In the genomic region with DNA sequence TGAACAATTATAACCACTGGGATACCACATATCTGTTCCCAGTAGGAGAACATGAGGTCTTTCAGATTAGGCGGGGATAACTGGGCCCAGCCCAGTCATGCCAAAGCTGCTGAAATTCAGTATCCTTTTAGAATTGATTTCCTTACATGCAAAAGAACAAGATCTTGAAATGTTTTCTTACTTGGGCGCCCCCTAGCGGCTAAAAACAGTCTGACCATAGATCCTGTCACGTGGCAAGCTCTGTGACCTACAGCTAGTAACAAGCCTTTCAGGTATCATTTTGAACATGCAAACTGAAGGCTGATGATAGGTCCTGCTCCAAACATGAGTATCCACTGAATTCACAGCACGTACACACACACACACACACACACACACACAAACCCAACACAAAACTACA, we compare ENCODE assay signal across 9 mouse cellular contexts. TPM values are rescaled to one million over a fixed set of nuclear protein-coding genes. Genes with fewer than 3 reads are reported as not detected.
DNase-seq lines count a peak whose midpoint lies in the region; ATAC-seq and TF ChIP-seq lines count a peak whose summit lies in the region.
"Had no signal": no experiment of that assay in that cellular context is flagged by ENCODE, and none has a peak within 500 bp of the region (broad histone marks: within the 10 kb centered on the region; RNA-seq: fewer than 3 reads in every experiment).

No protein-coding gene starts in this region.

- TF ChIP-seq POLR2A in MEL (IDR thresholded peaks at IDR 0.05; ENCODE audit: control insufficient read depth in 1 of 2, insufficient read depth in 1 of 2, low read depth in 1 of 2, low read length in 2 of 2, poor library complexity in 1 of 2) = no peak

- H3K4me3 ChIP-seq in forebrain, embryonic 14.5 days (ENCODE audit: low read depth, low read length) = no peak overlapping the region
- H3K4me3 ChIP-seq in forebrain, embryonic 15.5 days = no peak overlapping the region
- H3K4me3 ChIP-seq in MEL (ENCODE audit: control insufficient read depth in 1 of 2, insufficient read depth in 1 of 2, low read depth in 2 of 2, low read length in 2 of 2) = no peak overlapping the region
- H3K4me3 ChIP-seq in midbrain, postnatal 0 days (ENCODE audit: low read depth, low read length) = no peak overlapping the region
- H3K4me3 ChIP-seq in stomach, postnatal 0 days (ENCODE audit: low read depth, low read length) = no peak overlapping the region
- H3K4me3 ChIP-seq: limb, embryonic 15.5 days had no signal

- no peaks in the 10 kb centered on the region for H3K4me1 ChIP-seq in forebrain, embryonic 14.5 days (ENCODE audit: control insufficient read depth, insufficient read depth, low read length)
- H3K4me1 ChIP-seq in forebrain, embryonic 15.5 days = peaks cover 18% of the 10 kb centered on the region
- peaks cover 0 to 18% of the 10 kb centered on the region in 2 experiments; a peak in 2 of 4 replicates for H3K4me1 ChIP-seq in MEL (ENCODE audit: control insufficient read depth in 1 of 2, insufficient read depth in 2 of 2, low read length in 2 of 2)
- no peaks in the 10 kb centered on the region for H3K4me1 ChIP-seq in midbrain, postnatal 0 days (ENCODE audit: insufficient read depth, low read length)
- no peaks in the 10 kb centered on the region for H3K4me1 ChIP-seq in stomach, postnatal 0 days (replicated peaks; ENCODE audit: control insufficient read depth, insufficient read depth)
- H3K4me1 ChIP-seq: limb, embryonic 15.5 days had no signal

- H3K36me3 ChIP-seq in forebrain, embryonic 14.5 days (ENCODE audit: control insufficient read depth, insufficient read depth, low read length) = 0 out of 2 replicates have a peak, but pooled peaks cover 5% of the 10 kb centered on the region
- peaks cover 8% of the 10 kb centered on the region; the same call in 1 of the 2 replicates for H3K36me3 ChIP-seq in forebrain, embryonic 15.5 days
- H3K36me3 ChIP-seq in MEL (ENCODE audit: control insufficient read depth in 1 of 2, insufficient read depth in 2 of 2, low read length in 2 of 2) = peaks cover 0 to 3% of the 10 kb centered on the region in 2 experiments; a peak in 2 of 4 replicates
- peaks cover 6% of the 10 kb centered on the region; the same call in 1 of the 2 replicates for H3K36me3 ChIP-seq in midbrain, postnatal 0 days (ENCODE audit: insufficient read depth, low read length)
- no peaks in the 10 kb centered on the region for H3K36me3 ChIP-seq in stomach, postnatal 0 days (ENCODE audit: control insufficient read depth, insufficient read depth, low read length)
- H3K36me3 ChIP-seq: limb, embryonic 15.5 days had no signal

- no peak overlapping the region for H3K27ac ChIP-seq in forebrain, embryonic 14.5 days (ENCODE audit: low read depth, low read length)
- no peak overlapping the region for H3K27ac ChIP-seq in forebrain, embryonic 15.5 days (replicated peaks)
- H3K27ac ChIP-seq in MEL (ENCODE audit: control insufficient read depth, low read depth, low read length) = no peak overlapping the region
- H3K27ac ChIP-seq in midbrain, postnatal 0 days (ENCODE audit: low read depth, low read length) = no peak overlapping the region
- H3K27ac ChIP-seq in stomach, postnatal 0 days (replicated peaks) = no peak overlapping the region
- H3K27ac ChIP-seq: limb, embryonic 15.5 days had no signal

- intact Hi-C loops in gastrocnemius, postnatal 36 days (cut with DNase I) = loop anchor here (2.0 kb wide), 1 partner anchor 223 kb away; no protein-coding TSS in a partner anchor

- WGBS in forebrain, embryonic 14.5 days = 25% methylated on average over 5 of the region's 5 CpGs
- WGBS in forebrain, embryonic 15.5 days = 9% methylated on average over 5 of the region's 5 CpGs
- 13% methylated on average over 5 of the region's 5 CpGs for WGBS in midbrain, postnatal 0 days
- WGBS in stomach, postnatal 0 days = 13% methylated on average over 5 of the region's 5 CpGs

- TF ChIP-seq CTCF in MEL (IDR thresholded peaks at IDR 0.05 in 2 of 3, conservative IDR thresholded peaks at IDR 0.05 in 1 of 3; ENCODE audit: control insufficient read depth in 1 of 3, insufficient read depth in 1 of 3, low read depth in 2 of 3, low read length in 3 of 3, poor library complexity in 1 of 3, severe bottlenecking in 1 of 3) = peak; percentile 68 to 93 (median 78)
- TF ChIP-seq CTCF in midbrain, postnatal 0 days (IDR thresholded peaks at IDR 0.05) = peak; percentile 76
- TF ChIP-seq CTCF in stomach, postnatal 0 days (IDR thresholded peaks at IDR 0.05; ENCODE audit: low read depth) = peak; percentile 76

- peaks cover 4% of the 10 kb centered on the region; the same call in 1 of the 2 replicates for H3K79me2 ChIP-seq in MEL (ENCODE audit: control insufficient read depth, insufficient read depth, low read length, poor library complexity)

- no peaks in the 10 kb centered on the region for H3K9me3 ChIP-seq in forebrain, embryonic 14.5 days (replicated peaks; ENCODE audit: control insufficient read depth, low read length)
- H3K9me3 ChIP-seq in forebrain, embryonic 15.5 days = no peaks in the 10 kb centered on the region
- no peaks in the 10 kb centered on the region for H3K9me3 ChIP-seq in MEL (replicated peaks; ENCODE audit: insufficient read depth, low read length)
- no peaks in the 10 kb centered on the region for H3K9me3 ChIP-seq in midbrain, postnatal 0 days (ENCODE audit: low read length)
- H3K9me3 ChIP-seq in stomach, postnatal 0 days (ENCODE audit: control insufficient read depth, low read length) = no peaks in the 10 kb centered on the region
- H3K9me3 ChIP-seq: limb, embryonic 15.5 days had no signal

- peak; percentile 83 for TF ChIP-seq RAD21 in MEL (IDR thresholded peaks at IDR 0.05; ENCODE audit: low read depth, low read length)

- no peak for TF ChIP-seq EP300 in MEL (IDR thresholded peaks at IDR 0.05; ENCODE audit: low read depth in 1 of 2, low read length in 2 of 2)
- TF ChIP-seq EP300 in stomach, postnatal 0 days (optimal IDR thresholded peaks at IDR 0.05) = no peak

- no peak overlapping the region for H3K4me2 ChIP-seq in forebrain, embryonic 14.5 days (ENCODE audit: low read length)
- H3K4me2 ChIP-seq in forebrain, embryonic 15.5 days (replicated peaks) = no peak overlapping the region
- H3K4me2 ChIP-seq in midbrain, postnatal 0 days (ENCODE audit: low read depth, low read length, poor library complexity, severe bottlenecking) = no peak overlapping the region
- H3K4me2 ChIP-seq in stomach, postnatal 0 days (replicated peaks; ENCODE audit: low read depth) = no peak overlapping the region
- H3K4me2 ChIP-seq: limb, embryonic 15.5 days had no signal

- no peak overlapping the region for H3K9ac ChIP-seq in forebrain, embryonic 14.5 days (ENCODE audit: low read length)
- no peak overlapping the region for H3K9ac ChIP-seq in forebrain, embryonic 15.5 days (replicated peaks)
- H3K9ac ChIP-seq in MEL (ENCODE audit: control insufficient read depth, low read depth, low read length, poor library complexity, severe bottlenecking) = no peak overlapping the region
- H3K9ac ChIP-seq in midbrain, postnatal 0 days (replicated peaks; ENCODE audit: low read length, poor library complexity, severe bottlenecking) = no peak overlapping the region
- no peak overlapping the region for H3K9ac ChIP-seq in stomach, postnatal 0 days (ENCODE audit: low read length)
- H3K9ac ChIP-seq: limb, embryonic 15.5 days had no signal

- H3K27me3 ChIP-seq in forebrain, embryonic 14.5 days (replicated peaks; ENCODE audit: control insufficient read depth, insufficient read depth, low read length) = no peaks in the 10 kb centered on the region
- no peaks in the 10 kb centered on the region for H3K27me3 ChIP-seq in forebrain, embryonic 15.5 days
- H3K27me3 ChIP-seq in MEL (ENCODE audit: control insufficient read depth in 1 of 2, insufficient read depth in 2 of 2, low read length in 2 of 2) = no peaks in the 10 kb centered on the region
- no peaks in the 10 kb centered on the region for H3K27me3 ChIP-seq in midbrain, postnatal 0 days (ENCODE audit: insufficient read depth, low read length)
- no peaks in the 10 kb centered on the region for H3K27me3 ChIP-seq in stomach, postnatal 0 days (ENCODE audit: control insufficient read depth, insufficient read depth, low read length)

- peak; percentile 80 for DNase-seq in forebrain, embryonic 14.5 days (ENCODE audit: low spot score)
- peak; percentile 92 for DNase-seq in MEL (ENCODE audit: low read depth, low spot score)
- peak; percentile 88 for DNase-seq in cerebellum, adult 9-10 months
- peak; percentile 58 to 62 for DNase-seq in gastrocnemius, postnatal 36 days
- peak; percentile 53 to 67 for DNase-seq in layer of hippocampus, postnatal 14 days (ENCODE audit: low spot score in 2 of 2)
- DNase-seq in midbrain, postnatal 0 days (ENCODE audit: low spot score) = peak; percentile 76
- DNase-seq in stomach, postnatal 0 days (ENCODE audit: low spot score) = peak; percentile 78

- no peak for ATAC-seq in forebrain, embryonic 14.5 days
- ATAC-seq in forebrain, embryonic 15.5 days (replicated peaks) = no peak
- no peak for ATAC-seq in midbrain, postnatal 0 days (ENCODE audit: low FRiP score)
- no peak for ATAC-seq in stomach, postnatal 0 days (ENCODE audit: low FRiP score, low TSS enrichment)

RNA-seq across cellular contexts. Expression of gene Syp, which starts 7.1 kb away (rescaled TPM):
- 69.2 and 96.1 TPM in 2 replicates for polyA plus RNA-seq in forebrain, embryonic 14.5 days (2014; fragmentation: Nextera tagmentation; extraction: Ambion mirVana)
- 109 and 120 TPM in 2 replicates for polyA plus RNA-seq in forebrain, embryonic 15.5 days (2015; fragmentation: Nextera tagmentation; extraction: Ambion mirVana)
- total RNA-seq in MEL (2012; rRNA removed) = 0.54 and 0.56 TPM in 2 replicates
- polyA plus RNA-seq in MEL (2012; ENCODE audit: insufficient read depth in 1 of 2, insufficient read length in 2 of 2, low read depth in 1 of 2, low replicate concordance in 2 of 2, missing spikeins in 1 of 2) = 1 to 10 TPM in 1 of 2 experiments, not detected in 1; 2.3 TPM
- total RNA-seq in gastrocnemius, postnatal 36 days (2021) = 1 to 10 TPM; 1.1 TPM
- 1,000 to 10,000 TPM; 1,862 to 1,901 TPM for total RNA-seq in layer of hippocampus, postnatal 14 days (2021)
- total RNA-seq in midbrain, postnatal 0 days (2014; rRNA removed) = 431 and 492 TPM in 2 replicates
- 329 and 360 TPM in 2 replicates for polyA plus RNA-seq in midbrain, postnatal 0 days (2015; fragmentation: Nextera tagmentation; extraction: Ambion mirVana)
- polyA plus RNA-seq in stomach, postnatal 0 days (2015; fragmentation: Nextera tagmentation; extraction: Ambion mirVana) = 6.5 and 6.8 TPM in 2 replicates

RNA-seq across cellular contexts. Expression of gene Prickle3, which starts 11.7 kb away (rescaled TPM):
- polyA plus RNA-seq in forebrain, embryonic 14.5 days (2014; fragmentation: Nextera tagmentation; extraction: Ambion mirVana) = 0.94 and 1.6 TPM in 2 replicates
- polyA plus RNA-seq in forebrain, embryonic 15.5 days (2015; fragmentation: Nextera tagmentation; extraction: Ambion mirVana) = 1.3 and 1.9 TPM in 2 replicates
- 1.2 TPM in 2 replicates for total RNA-seq in MEL (2012; rRNA removed)
- polyA plus RNA-seq in MEL (2012; ENCODE audit: insufficient read depth in 1 of 2, insufficient read length in 2 of 2, low read depth in 1 of 2, low replicate concordance in 2 of 2, missing spikeins in 1 of 2) = 1 to 10 TPM in 1 of 2 experiments, not detected in 1; 3.3 TPM
- 10 to 100 TPM; 23.1 to 24.9 TPM for total RNA-seq in gastrocnemius, postnatal 36 days (2021)
- 1 to 10 TPM; 1.5 to 1.6 TPM for total RNA-seq in layer of hippocampus, postnatal 14 days (2021)
- total RNA-seq in midbrain, postnatal 0 days (2014; rRNA removed) = 0.99 and 1.6 TPM in 2 replicates
- 1.1 and 1.3 TPM in 2 replicates for polyA plus RNA-seq in midbrain, postnatal 0 days (2015; fragmentation: Nextera tagmentation; extraction: Ambion mirVana)
- 8.5 and 9.7 TPM in 2 replicates for polyA plus RNA-seq in stomach, postnatal 0 days (2015; fragmentation: Nextera tagmentation; extraction: Ambion mirVana)

RNA-seq across cellular contexts. Expression of gene Plp2, which starts 25.8 kb away (rescaled TPM):
- polyA plus RNA-seq in forebrain, embryonic 14.5 days (2014; fragmentation: Nextera tagmentation; extraction: Ambion mirVana) = 38.4 and 51.5 TPM in 2 replicates
- 36.8 and 40.0 TPM in 2 replicates for polyA plus RNA-seq in forebrain, embryonic 15.5 days (2015; fragmentation: Nextera tagmentation; extraction: Ambion mirVana)
- 95.7 and 148 TPM in 2 replicates for total RNA-seq in MEL (2012; rRNA removed)
- polyA plus RNA-seq in MEL (2012; ENCODE audit: insufficient read depth in 1 of 2, insufficient read length in 2 of 2, low read depth in 1 of 2, low replicate concordance in 2 of 2, missing spikeins in 1 of 2) = 100 to 1,000 TPM; 163 to 407 TPM
- total RNA-seq in gastrocnemius, postnatal 36 days (2021) = 10 to 100 TPM; 28.0 to 43.2 TPM
- total RNA-seq in layer of hippocampus, postnatal 14 days (2021) = 1 to 10 TPM; 7.0 to 9.6 TPM
- 9.1 and 16.4 TPM in 2 replicates for total RNA-seq in midbrain, postnatal 0 days (2014; rRNA removed)
- 18.9 and 20.0 TPM in 2 replicates for polyA plus RNA-seq in midbrain, postnatal 0 days (2015; fragmentation: Nextera tagmentation; extraction: Ambion mirVana)
- polyA plus RNA-seq in stomach, postnatal 0 days (2015; fragmentation: Nextera tagmentation; extraction: Ambion mirVana) = 262 and 271 TPM in 2 replicates

RNA-seq across cellular contexts. Expression of gene Magix, which starts 35.7 kb away (rescaled TPM):
- polyA plus RNA-seq in forebrain, embryonic 14.5 days (2014; fragmentation: Nextera tagmentation; extraction: Ambion mirVana) = 0.13 TPM in 1 of 2 replicates, not detected in the other
- 0.11 and 0.13 TPM in 2 replicates for polyA plus RNA-seq in forebrain, embryonic 15.5 days (2015; fragmentation: Nextera tagmentation; extraction: Ambion mirVana)
- 0.15 and 0.20 TPM in 2 replicates for total RNA-seq in MEL (2012; rRNA removed)
- polyA plus RNA-seq in MEL (2012; ENCODE audit: insufficient read depth in 1 of 2, insufficient read length in 2 of 2, low read depth in 1 of 2, low replicate concordance in 2 of 2, missing spikeins in 1 of 2) = under 1 TPM in 1 of 2 experiments, not detected in 1; 0.33 TPM
- 10 to 100 TPM; 18.8 to 20.6 TPM for total RNA-seq in gastrocnemius, postnatal 36 days (2021)
- total RNA-seq in layer of hippocampus, postnatal 14 days (2021) = under 1 TPM; 0.25 to 0.31 TPM
- total RNA-seq in midbrain, postnatal 0 days (2014; rRNA removed) = not detected in 2 replicates
- polyA plus RNA-seq in midbrain, postnatal 0 days (2015; fragmentation: Nextera tagmentation; extraction: Ambion mirVana) = 0.07 and 0.13 TPM in 2 replicates
- polyA plus RNA-seq in stomach, postnatal 0 days (2015; fragmentation: Nextera tagmentation; extraction: Ambion mirVana) = 0.95 and 1.3 TPM in 2 replicates

RNA-seq across cellular contexts. Expression of gene Cacna1f, which starts 38.5 kb away (rescaled TPM):
- polyA plus RNA-seq in forebrain, embryonic 14.5 days (2014; fragmentation: Nextera tagmentation; extraction: Ambion mirVana) = not detected in 2 replicates
- 0.05 and 0.19 TPM in 2 replicates for polyA plus RNA-seq in forebrain, embryonic 15.5 days (2015; fragmentation: Nextera tagmentation; extraction: Ambion mirVana)
- 0.03 TPM in 1 of 2 replicates, not detected in the other for total RNA-seq in MEL (2012; rRNA removed)
- polyA plus RNA-seq in MEL (2012; ENCODE audit: insufficient read depth in 1 of 2, insufficient read length in 2 of 2, low read depth in 1 of 2, low replicate concordance in 2 of 2, missing spikeins in 1 of 2) = under 1 TPM in 1 of 2 experiments, not detected in 1; 0.17 TPM
- total RNA-seq in gastrocnemius, postnatal 36 days (2021) = not detected
- under 1 TPM in 1 of 2 experiments, not detected in 1; 0.21 TPM for total RNA-seq in layer of hippocampus, postnatal 14 days (2021)
- 0.05 and 1.0 TPM in 2 replicates for total RNA-seq in midbrain, postnatal 0 days (2014; rRNA removed)
- polyA plus RNA-seq in midbrain, postnatal 0 days (2015; fragmentation: Nextera tagmentation; extraction: Ambion mirVana) = 0.16 and 0.20 TPM in 2 replicates
- not detected in 2 replicates for polyA plus RNA-seq in stomach, postnatal 0 days (2015; fragmentation: Nextera tagmentation; extraction: Ambion mirVana)
